Mouse (Mus musculus) cerebellum, adult 2 months (tissue): ENCODE measurements around the gene Gm49630. TPM values are rescaled to one million over a fixed set of nuclear protein-coding genes. Genes with fewer than 3 reads are reported as not detected.
"Not testable (repeated sequence)": the region's sequence is repeated elsewhere in the genome, so short reads cannot be mapped to it uniquely, and the experiment has no call there.

Experiments used
- DNase-seq, 2 experiments: peaks; one replicate each; pipeline ENCODE4 v3.0.0; 2021
- H3K27ac ChIP-seq: fragments of 200-500 bp; 2 replicates; pipeline ENCODE4 v1.5.1; 2012; ENCODE audit warnings: low read length, control low read depth, inconsistent platforms; ENCODE audit not compliant: insufficient read depth
- H3K27me3 ChIP-seq: fragments of 200-500 bp; 2 replicates; pipeline ENCODE4 v1.6.1; 2012; ENCODE audit warnings: inconsistent platforms, mild to moderate bottlenecking, low read length, moderate library complexity; ENCODE audit not compliant: control insufficient read depth, insufficient read depth
- H3K4me1 ChIP-seq: fragments of 200-500 bp; 2 replicates; pipeline ENCODE4 v1.6.1; 2011; ENCODE audit warnings: low read length; ENCODE audit not compliant: control insufficient read depth, insufficient read depth
- H3K4me3 ChIP-seq: fragments of 200-500 bp; replicated peaks from 2 replicates; pipeline ENCODE3; 2011; ENCODE audit warnings: mild to moderate bottlenecking, low read depth, low read length, control low read depth; ENCODE audit not compliant: insufficient read depth
- CTCF ChIP-seq: fragments of 200-500 bp; IDR thresholded peaks from 2 replicates; pipeline ENCODE4 v1.5.1; 2011; ENCODE audit warnings: low read depth, mild to moderate bottlenecking, control low read depth, low read length, moderate library complexity, borderline replicate concordance; ENCODE audit not compliant: insufficient read depth
- WGBS: fragments of 180-500 bp; shearing (Covaris S2); methylation state at CpG from one replicate; pipeline ENCODE4 v1.1.7; 2018; 5-methylcytosine and 5-hydroxymethylcytosine counted together
- polyA plus RNA-seq: library from polyadenylated mRNA; depleted of rRNA; stranded (reverse); fragments of >200 nt; gene quantifications from 2 replicates; pipeline ENCODE4 v1.2.3, GENCODE M21; 2012; rRNA removed

Gene Gm49630
- polyA plus RNA-seq, 1 experiment = not detected

GRCm38 (mm10) chr17:7306278-7307196 lies 65.2 kb downstream of the Gm49630 start:
- WGBS = 54% methylated on average over 8 of the region's 8 CpGs
- H3K4me1 ChIP-seq, H3K27me3 ChIP-seq, H3K4me3 ChIP-seq, H3K27ac ChIP-seq: not testable (repeated sequence)
- peak; percentile 23; the same call in 1 of the 2 replicates for TF ChIP-seq CTCF
- DNase-seq = peak; percentile 27 to 40

Other genes starting within 250 kb of the Gm49630 start
- gene Rps6ka2, start 201.9 kb downstream of the Gm49630 start, polyA plus RNA-seq = 20.6 and 23.4 TPM in 2 replicates
- gene Tcp10a, start 47.3 kb downstream of the Gm49630 start, polyA plus RNA-seq = 0.05 TPM in 2 replicates
- not detected in 2 replicates for gene Ttll2, start 19.3 kb downstream of the Gm49630 start, polyA plus RNA-seq
- gene Unc93a2, start 13.5 kb upstream of the Gm49630 start, polyA plus RNA-seq = not detected in 2 replicates